12 mouse cellular contexts compared by ENCODE assay signal in genomic region chr9:61520136-61520535, GRCm38 (mm10).
"Had no signal": no experiment of that assay in that cellular context is flagged by ENCODE, and none has a peak within 500 bp of the region (broad histone marks: within the 10 kb centered on the region; RNA-seq: fewer than 3 reads in every experiment).

No protein-coding gene starts in this region.

- DNase-seq: retina, postnatal 1 day; right cerebral cortex, adult 18-20 months; right cerebral cortex, postnatal 14 days; right cerebral cortex, postnatal 25 days; right cerebral cortex, postnatal 4 days; spleen, adult 18-20 months; thymus, adult 18-20 months; thymus, adult 2 months; thymus, postnatal 14 days; thymus, postnatal 25 days; thymus, postnatal 36 days; thymus, postnatal 4 days had no signal
